Mouse (Mus musculus) lung, embryonic 14.5 days (tissue): ENCODE measurements at regions not wholly inside any gene's neighbourhood (a gene's known extent, or its start where the extent isn't known, plus 50 kb on each side); places are given as distances from the start of the nearest gene placed in this dataset.
A peak's percentile ranks its signal among the peaks of the same experiment; 100 is the strongest.

Experiments
- ATAC-seq: fragments of 200-750 bp; cut with Nextera tagmentation; 2 replicates; pipeline ENCODE4 v1.8.0; 2017; ENCODE audit warnings: mild to moderate bottlenecking, moderate TSS enrichment, moderate library complexity; ENCODE audit not compliant: insufficient read depth
- DNase-seq: peaks from one replicate; pipeline ENCODE4 v3.0.0-alpha.2; 2015
- H3K27ac ChIP-seq: fragments of 300-500 bp; sonication (generic); 2 replicates; pipeline ENCODE4 v1.5.1; 2014; ENCODE audit warnings: low read depth, mild to moderate bottlenecking, moderate library complexity
- H3K27me3 ChIP-seq: fragments of 300-500 bp; sonication (generic); 2 replicates; pipeline ENCODE4 v1.6.1; 2014; ENCODE audit warnings: low read length, control low read depth; ENCODE audit not compliant: insufficient read depth
- H3K36me3 ChIP-seq: fragments of 300-500 bp; sonication (generic); 2 replicates; pipeline ENCODE4 v1.6.1; 2014; ENCODE audit warnings: control low read depth; ENCODE audit not compliant: insufficient read depth
- H3K4me1 ChIP-seq: fragments of 300-500 bp; sonication (generic); 2 replicates; pipeline ENCODE4 v1.6.1; 2014; ENCODE audit warnings: antibody characterized with exemption, control low read depth; ENCODE audit not compliant: insufficient read depth
- H3K4me2 ChIP-seq: fragments of 300-500 bp; sonication (generic); 2 replicates; pipeline ENCODE4 v1.6.1; 2014; ENCODE audit warnings: mild to moderate bottlenecking
- H3K4me3 ChIP-seq: fragments of 300-500 bp; sonication (generic); 2 replicates; pipeline ENCODE4 v1.5.1; 2014; ENCODE audit warnings: low read depth, low read length
- H3K9ac ChIP-seq: fragments of 300-500 bp; sonication (generic); 2 replicates; pipeline ENCODE4 v1.6.1; 2014
- H3K9me3 ChIP-seq: fragments of 300-500 bp; sonication (generic); 2 replicates; pipeline ENCODE4 v1.6.1; 2016; ENCODE audit warnings: low read depth, low read length, control low read depth
- CTCF ChIP-seq: IDR thresholded peaks from 2 replicates; pipeline ENCODE4 v1.5.1; 2016; ENCODE audit warnings: antibody characterized with exemption, low read depth
- WGBS: fragments of 180-500 bp; shearing (Covaris S2); extraction: QIAGEN DNeasy Blood & Tissue Kit; methylation state at CpG from one replicate; pipeline ENCODE4 v1.1.7; 2014; 5-methylcytosine and 5-hydroxymethylcytosine counted together

DNA sequence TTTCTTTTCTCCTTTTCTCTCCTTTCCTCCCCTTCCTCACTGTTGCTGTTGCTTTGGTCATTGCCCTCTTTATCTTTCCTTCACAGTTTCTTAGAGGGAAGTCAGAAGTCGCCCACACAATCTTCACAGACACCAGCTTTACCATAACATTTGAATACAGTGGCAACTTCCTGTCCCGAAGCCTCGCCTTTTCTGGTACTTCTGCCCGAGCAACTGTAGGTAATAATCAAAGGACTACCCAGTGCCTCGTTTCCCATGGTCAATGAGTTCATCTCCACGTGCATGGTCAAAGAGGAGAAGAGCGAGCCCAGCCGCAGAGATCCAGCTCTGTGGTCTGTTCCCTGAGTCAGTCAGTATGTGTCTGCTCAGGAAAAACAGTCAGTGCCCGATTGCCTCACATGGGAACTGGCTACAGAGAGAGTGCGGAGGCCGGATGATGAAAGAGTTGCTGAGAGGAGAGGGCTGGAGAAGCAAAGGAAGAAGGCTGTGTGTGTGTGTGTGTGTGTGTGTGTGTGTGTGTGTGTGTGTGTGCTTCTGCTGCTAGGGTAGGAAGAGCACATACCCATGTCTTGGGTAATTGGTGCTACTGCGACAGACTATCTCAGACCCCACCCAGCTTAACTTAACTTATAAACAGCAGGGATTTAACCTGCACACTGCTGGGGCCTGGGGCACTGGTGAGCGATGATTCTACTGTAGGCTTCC, 73.0 kb upstream of the Klf13 start:
- no peaks in the 10 kb centered on the region for H3K4me1 ChIP-seq
- H3K27ac ChIP-seq = no peak overlapping the region
- TF ChIP-seq CTCF = no peak
- H3K9me3 ChIP-seq = no peaks in the 10 kb centered on the region
- no peaks in the 10 kb centered on the region for H3K36me3 ChIP-seq
- no peak overlapping the region for H3K4me3 ChIP-seq
- ATAC-seq (peak; percentile 75), DNase-seq (peak; percentile 46)
- no peak overlapping the region for H3K9ac ChIP-seq
- 45% methylated on average over 13 of the region's 13 CpGs for WGBS
- no peak overlapping the region for H3K4me2 ChIP-seq
- H3K27me3 ChIP-seq = no peaks in the 10 kb centered on the region

- Histone ChIP-seq H3K36me3 (no peaks in the 10 kb centered on the region), H3K9ac (no peak overlapping the region), H3K27ac (no peak overlapping the region), H3K4me2 (no peak overlapping the region), H3K27me3 (no peaks in the 10 kb centered on the region), H3K4me3 (no peak overlapping the region), H3K4me1 (no peaks in the 10 kb centered on the region), H3K9me3 (no peaks in the 10 kb centered on the region)
- ATAC-seq (no peak), DNase-seq (no peak)
- 64% methylated on average over 3 of the region's 3 CpGs for WGBS
- TF ChIP-seq CTCF = no peak
Measured at GRCm38 (mm10) chr7:64010640-64011039, 71.9 kb upstream of the Klf13 start.

DNA sequence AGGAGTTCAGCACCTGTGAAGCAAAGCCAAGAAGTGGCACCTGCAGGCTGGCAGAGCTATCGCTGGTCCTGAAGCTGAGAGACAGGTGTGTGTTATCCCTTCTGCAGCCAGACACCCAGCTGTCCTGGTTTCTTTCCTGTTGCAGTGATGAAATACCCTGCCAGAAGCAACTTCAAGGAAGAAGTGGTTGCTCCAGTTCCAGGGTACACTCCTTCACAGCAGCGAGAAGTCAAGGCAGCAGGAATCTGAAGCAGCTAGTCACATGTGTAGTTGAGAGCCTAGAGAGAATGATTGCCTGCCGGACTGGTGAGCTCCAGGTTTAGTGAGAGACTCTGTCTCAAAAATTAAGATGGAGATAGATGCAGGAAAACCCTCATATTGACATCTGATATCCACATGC, 69.1 kb upstream of the Klf13 start:
- Histone ChIP-seq H3K27me3 (no peaks in the 10 kb centered on the region), H3K9ac (no peak overlapping the region), H3K9me3 (no peaks in the 10 kb centered on the region), H3K4me2 (no peak overlapping the region), H3K36me3 (no peaks in the 10 kb centered on the region), H3K27ac (no peak overlapping the region), H3K4me1 (no peaks in the 10 kb centered on the region), H3K4me3 (no peak overlapping the region)
- TF ChIP-seq CTCF = no peak
- DNase-seq (peak; percentile 6), ATAC-seq (no peak)
- WGBS = 59% methylated on average over 3 of the region's 3 CpGs

GRCm38 (mm10) chr7:64006935-64007334, 68.2 kb upstream of the Klf13 start:
- no peaks in the 10 kb centered on the region for H3K4me1 ChIP-seq
- no peaks in the 10 kb centered on the region for H3K36me3 ChIP-seq
- WGBS = 83% methylated on average over 4 of the region's 4 CpGs
- no peak overlapping the region for H3K4me2 ChIP-seq
- no peak overlapping the region for H3K4me3 ChIP-seq
- TF ChIP-seq CTCF = no peak
- DNase-seq (no peak), ATAC-seq (no peak)
- no peak overlapping the region for H3K9ac ChIP-seq
- no peak overlapping the region for H3K27ac ChIP-seq
- H3K9me3 ChIP-seq = no peaks in the 10 kb centered on the region
- H3K27me3 ChIP-seq = no peaks in the 10 kb centered on the region

DNA sequence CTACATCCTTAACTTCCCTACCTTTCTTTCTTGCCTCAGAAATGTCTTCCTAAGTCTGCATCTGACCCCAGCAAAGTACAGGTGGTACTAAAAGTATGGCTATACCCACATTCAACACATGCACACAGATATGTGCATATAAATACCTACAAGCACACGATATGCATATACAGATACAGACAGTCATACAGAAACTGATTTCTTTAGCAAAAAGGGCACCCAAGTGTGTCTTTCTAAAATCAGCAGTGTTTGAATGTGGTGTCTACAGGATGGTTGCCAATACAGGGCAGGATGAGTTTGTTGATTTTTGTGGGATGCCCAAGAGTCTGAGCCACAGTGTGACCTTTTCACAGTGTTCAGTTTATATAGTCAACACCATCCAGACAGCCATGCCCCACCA, 67.0 kb upstream of the Klf13 start:
- ATAC-seq = no peak
- Histone ChIP-seq H3K9me3 (no peaks in the 10 kb centered on the region), H3K4me1 (no peaks in the 10 kb centered on the region), H3K4me2 (no peak overlapping the region), H3K4me3 (no peak overlapping the region), H3K27me3 (no peaks in the 10 kb centered on the region), H3K36me3 (no peaks in the 10 kb centered on the region), H3K27ac (no peak overlapping the region), H3K9ac (no peak overlapping the region)
- WGBS = 77% methylated on average over 1 of the region's 1 CpGs
- DNase-seq = no peak
- no peak for TF ChIP-seq CTCF

DNA sequence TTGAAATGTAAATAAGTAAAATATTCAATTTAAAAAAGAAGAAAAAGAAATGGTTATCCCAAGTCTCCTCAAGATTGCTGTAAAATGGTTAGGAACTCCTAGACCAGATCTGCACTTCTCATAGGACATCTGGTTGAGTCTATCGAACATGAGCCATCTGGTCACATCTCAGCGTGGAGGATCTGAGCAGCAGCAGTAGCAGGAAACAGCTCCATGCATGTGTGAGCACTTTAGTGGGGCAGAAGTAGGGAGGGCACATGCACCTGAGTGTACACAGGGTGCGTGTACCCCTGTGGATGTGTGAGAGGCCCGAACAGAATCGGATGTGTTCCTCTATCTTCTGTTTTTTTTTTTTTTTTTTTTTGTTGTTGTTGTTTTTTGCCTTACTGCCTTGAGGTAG, 65.2 kb upstream of the Klf13 start:
- Histone ChIP-seq H3K27ac (no peak overlapping the region), H3K36me3 (no peaks in the 10 kb centered on the region), H3K27me3 (no peaks in the 10 kb centered on the region), H3K9me3 (no peaks in the 10 kb centered on the region), H3K4me2 (no peak overlapping the region), H3K4me1 (0 out of 2 replicates have a peak, but pooled peaks cover 6% of the 10 kb centered on the region), H3K9ac (no peak overlapping the region), H3K4me3 (no peak overlapping the region)
- ATAC-seq (no peak), DNase-seq (no peak)
- WGBS = 83% methylated on average over 5 of the region's 5 CpGs
- no peak for TF ChIP-seq CTCF

DNA sequence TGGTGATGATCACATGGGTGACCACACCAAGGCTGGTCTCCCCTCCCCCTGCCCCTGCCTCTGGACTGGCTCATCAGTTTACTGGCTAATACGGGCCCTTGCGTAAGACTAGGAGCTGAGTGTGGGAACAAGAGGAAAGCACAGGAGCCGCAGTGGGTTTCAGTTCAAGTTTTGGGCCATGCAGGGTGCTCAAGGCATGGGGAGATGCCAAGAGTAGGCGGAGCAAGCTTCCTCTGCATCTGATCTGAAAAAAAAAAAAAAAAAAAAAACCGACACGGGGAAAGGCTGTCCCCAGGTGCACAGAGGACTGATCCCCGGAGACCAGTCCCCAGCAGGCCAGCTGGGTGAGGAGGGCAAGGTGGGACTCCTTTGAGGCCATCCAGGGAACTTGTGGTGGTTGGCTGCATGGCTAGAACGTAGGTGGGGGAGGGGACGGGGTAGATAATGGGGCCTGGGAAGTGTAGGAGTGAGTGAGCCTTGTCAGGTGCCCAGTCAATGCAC, 62.9 kb upstream of the Klf13 start:
- Histone ChIP-seq H3K4me1 (0 out of 2 replicates have a peak, but pooled peaks cover 6% of the 10 kb centered on the region), H3K27me3 (no peaks in the 10 kb centered on the region), H3K4me2 (no peak overlapping the region), H3K9ac (no peak overlapping the region), H3K27ac (no peak overlapping the region), H3K4me3 (no peak overlapping the region), H3K36me3 (no peaks in the 10 kb centered on the region), H3K9me3 (no peaks in the 10 kb centered on the region)
- ATAC-seq = no peak
- 52% methylated on average over 9 of the region's 9 CpGs for WGBS
- TF ChIP-seq CTCF = no peak
- DNase-seq = no peak
